Mouse (Mus musculus) kidney, adult 2 months (tissue): ENCODE data around the gene Cntnap2.

ENCODE experiments used
- CTCF ChIP-seq: fragments of 200-500 bp; conservative IDR thresholded peaks from 2 replicates; pipeline ENCODE4 v1.5.1; 2011; ENCODE audit warnings: low read depth, mild to moderate bottlenecking, control low read depth, low read length, moderate library complexity, mixed read lengths; ENCODE audit not compliant: insufficient read depth, insufficient read length
- POLR2A ChIP-seq: fragments of 200-500 bp; IDR thresholded peaks from one replicate; pipeline ENCODE4 v1.6.1; 2011; ENCODE audit warnings: low read depth, low read length, control low read depth

DNA sequence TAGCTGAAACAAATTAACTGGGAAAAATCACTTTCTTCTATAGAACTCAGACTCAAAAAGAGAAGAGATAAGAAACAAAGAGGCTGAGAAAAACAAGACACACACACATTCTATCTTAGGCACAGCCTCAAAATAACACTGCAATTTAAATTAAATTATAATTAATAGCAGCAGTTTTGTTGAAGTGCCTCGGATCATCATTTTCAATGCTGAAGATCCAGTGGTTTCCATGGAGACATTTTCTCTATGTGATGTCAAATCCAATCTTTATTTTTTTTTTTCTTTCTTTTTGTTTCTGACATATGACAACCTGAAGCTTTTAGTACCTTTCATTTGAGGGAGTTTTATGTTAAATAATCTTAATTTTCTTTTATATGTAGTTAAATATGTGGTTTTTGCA, 2228.6 kb downstream of the Cntnap2 start:
- no peak for TF ChIP-seq POLR2A
- TF ChIP-seq CTCF, result no peak
